Mouse (Mus musculus) limb, embryonic 11.5 days (tissue): Measurements from ENCODE around the gene Lonrf2. TPM values are rescaled to one million over a fixed set of nuclear protein-coding genes. Genes with fewer than 3 reads are reported as not detected.
A peak's percentile ranks its signal among the peaks of the same experiment; 100 is the strongest.

ENCODE experiments used
- ATAC-seq: fragments of 200-750 bp; cut with Nextera tagmentation; 2 replicates; pipeline ENCODE4 v1.8.0; 2017; ENCODE audit warnings: low read depth; ENCODE audit not compliant: insufficient number of reproducible peaks, low FRiP score, low TSS enrichment
- DNase-seq: peaks from one replicate; pipeline ENCODE4 v3.0.0-alpha.2; 2015; ENCODE audit warnings: low spot score
- H3K27ac ChIP-seq: fragments of 300-500 bp; sonication (generic); replicated peaks from 2 replicates; pipeline ENCODE4 v1.5.1; 2014; ENCODE audit warnings: low read depth, mild to moderate bottlenecking, low read length
- H3K27me3 ChIP-seq: fragments of 300-500 bp; sonication (generic); 2 replicates; pipeline ENCODE4 v1.6.1; 2014; ENCODE audit warnings: mild to moderate bottlenecking, low read length, mixed read lengths; ENCODE audit not compliant: control insufficient read depth, insufficient read depth
- H3K36me3 ChIP-seq: fragments of 300-500 bp; sonication (generic); 2 replicates; pipeline ENCODE4 v1.6.1; 2014; ENCODE audit warnings: mild to moderate bottlenecking, low read length, moderate library complexity, mixed read lengths; ENCODE audit not compliant: control insufficient read depth, insufficient read depth
- H3K4me1 ChIP-seq: fragments of 300-500 bp; sonication (generic); 2 replicates; pipeline ENCODE4 v1.6.1; 2014; ENCODE audit warnings: low read length, mixed read lengths; ENCODE audit not compliant: control insufficient read depth, insufficient read depth
- H3K4me2 ChIP-seq: fragments of 300-500 bp; sonication (generic); 2 replicates; pipeline ENCODE4 v1.6.1; 2014; ENCODE audit warnings: low read depth, mild to moderate bottlenecking, moderate library complexity; ENCODE audit not compliant: severe bottlenecking
- H3K4me3 ChIP-seq: fragments of 300-500 bp; sonication (generic); 2 replicates; pipeline ENCODE4 v1.5.1; 2014; ENCODE audit warnings: low read depth, low read length
- H3K9ac ChIP-seq: fragments of 300-500 bp; sonication (generic); 2 replicates; pipeline ENCODE4 v1.6.1; 2014; ENCODE audit warnings: mild to moderate bottlenecking, low read length
- H3K9me3 ChIP-seq: fragments of 300-500 bp; sonication (generic); 2 replicates; pipeline ENCODE4 v1.6.1; 2016; ENCODE audit warnings: low read length; ENCODE audit not compliant: control insufficient read depth
- whole genome bisulfite sequencing: fragments of 180-500 bp; shearing (Covaris S2); extraction: QIAGEN DNeasy Blood & Tissue Kit; methylation state at CpG from one replicate; pipeline ENCODE4 v1.1.7; 2014; 5-methylcytosine and 5-hydroxymethylcytosine counted together
- polyA plus RNA-seq: library from polyadenylated mRNA; unstranded; fragments of >200 nt; fragmentation: Nextera tagmentation; extraction: Ambion mirVana; gene quantifications from 2 replicates; pipeline ENCODE4 v1.2.1, GENCODE M21; 2014

Gene Lonrf2
- polyA plus RNA-seq, 1 experiment from 2014 or later, result 0.95 TPM

DNA sequence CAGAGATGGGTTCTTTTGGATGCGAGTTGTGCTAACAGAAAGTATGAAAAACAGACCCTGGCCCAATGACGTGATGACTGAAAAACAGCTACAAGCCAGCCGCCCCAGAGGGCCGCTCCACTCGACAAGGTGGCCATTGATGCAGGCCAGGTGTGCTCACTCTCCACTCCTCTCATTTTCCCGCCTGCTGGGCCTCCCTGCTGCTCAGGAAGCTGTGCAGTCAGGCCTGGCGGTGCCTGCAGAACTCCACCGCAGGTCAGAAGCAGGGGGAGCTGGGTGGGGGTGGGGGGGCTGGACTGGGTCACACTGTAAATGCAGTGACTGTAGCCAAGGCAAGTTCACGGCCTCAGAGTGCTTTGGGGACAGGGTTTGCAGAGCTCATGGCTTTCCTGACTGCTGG lies 76.1 kb downstream of the Lonrf2 start:
- WGBS, result 12% methylated on average over 9 of the region's 9 CpGs
- no peaks in the 10 kb centered on the region for H3K27me3 ChIP-seq
- peak overlapping the region; percentile 83 for H3K27ac ChIP-seq
- no peak overlapping the region for H3K4me3 ChIP-seq
- H3K4me1 ChIP-seq, result peaks cover 36% of the 10 kb centered on the region
- H3K9me3 ChIP-seq, result no peaks in the 10 kb centered on the region
- H3K4me2 ChIP-seq, result no peak overlapping the region
- no peaks in the 10 kb centered on the region for H3K36me3 ChIP-seq
- no peak overlapping the region for H3K9ac ChIP-seq
- DNase-seq, result peak; percentile 90
- peak; percentile 91 for ATAC-seq

DNA sequence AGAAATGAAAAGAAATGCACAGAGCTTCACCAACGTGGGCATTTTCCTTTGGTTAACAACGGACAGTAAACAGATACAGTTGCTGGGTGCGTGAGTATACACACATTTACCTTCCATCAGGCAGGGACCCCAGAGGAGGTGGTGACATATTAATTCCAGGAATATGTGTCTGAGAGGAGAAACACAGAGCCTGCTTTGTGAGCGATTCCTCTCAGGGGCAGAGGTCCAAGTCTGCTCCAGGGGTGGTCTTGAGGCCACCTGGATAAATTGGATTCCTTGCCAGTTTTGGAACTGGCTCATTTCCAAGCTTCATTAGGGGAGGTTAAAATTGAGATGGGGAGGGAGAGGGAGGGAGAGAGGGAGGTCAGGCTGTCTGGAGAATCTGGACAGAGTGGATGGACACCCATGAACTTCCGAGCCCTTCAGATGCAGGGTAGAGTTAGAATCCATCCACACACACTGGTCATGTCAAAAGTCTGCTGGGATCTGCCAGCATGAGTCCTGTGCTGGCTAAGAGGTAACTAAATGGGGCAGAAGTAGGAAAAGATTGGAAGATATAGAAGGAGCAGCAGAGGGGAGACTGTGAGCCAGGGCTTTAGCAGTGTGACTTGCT lies 78.6 kb downstream of the Lonrf2 start:
- DNase-seq (peak; percentile 80), ATAC-seq (peak; percentile 76)
- H3K9me3 ChIP-seq, result no peaks in the 10 kb centered on the region
- no peaks in the 10 kb centered on the region for H3K36me3 ChIP-seq
- H3K9ac ChIP-seq, result no peak overlapping the region
- H3K4me1 ChIP-seq, result peaks cover 32% of the 10 kb centered on the region
- 29% methylated on average over 5 of the region's 5 CpGs for WGBS
- no peaks in the 10 kb centered on the region for H3K27me3 ChIP-seq
- peak overlapping the region; percentile 83 for H3K27ac ChIP-seq
- H3K4me3 ChIP-seq, result no peak overlapping the region
- H3K4me2 ChIP-seq, result no peak overlapping the region

DNA sequence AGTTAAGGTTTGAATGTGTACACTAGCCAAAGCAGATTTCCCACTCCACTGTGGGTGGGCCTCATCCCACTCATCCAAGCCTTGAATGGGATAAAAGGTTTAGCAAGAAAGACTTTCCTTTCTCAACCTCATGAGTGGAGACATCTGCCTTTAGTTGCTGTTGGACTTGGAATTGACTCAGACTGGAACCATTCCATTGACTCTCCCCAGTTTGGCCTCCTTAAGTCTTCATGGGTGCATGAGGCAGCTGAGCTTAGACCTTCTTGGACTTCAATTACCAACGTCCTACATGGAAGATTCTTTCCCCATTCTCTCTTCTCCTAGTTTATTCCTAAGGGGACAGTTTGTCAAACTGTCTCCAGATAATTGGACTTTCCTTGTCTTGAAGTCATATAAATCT lies 92.6 kb downstream of the Lonrf2 start:
- H3K4me2 ChIP-seq, result no peak overlapping the region
- no peaks in the 10 kb centered on the region for H3K9me3 ChIP-seq
- no peak overlapping the region for H3K4me3 ChIP-seq
- H3K27me3 ChIP-seq, result no peaks in the 10 kb centered on the region
- DNase-seq, result no peak
- H3K36me3 ChIP-seq, result no peaks in the 10 kb centered on the region
- H3K4me1 ChIP-seq, result no peaks in the 10 kb centered on the region
- whole genome bisulfite sequencing, result 56% methylated on average over 1 of the region's 1 CpGs
- no peak for ATAC-seq
- H3K9ac ChIP-seq, result no peak overlapping the region
- H3K27ac ChIP-seq, result no peak overlapping the region

Other genes starting within 250 kb of the Lonrf2 start
- gene Aff3, start 171.8 kb downstream of the Lonrf2 start, polyA plus RNA-seq, result 43.9 and 46.8 TPM in 2 replicates
- 10.8 and 13.9 TPM in 2 replicates for gene Chst10, start 61.5 kb upstream of the Lonrf2 start, polyA plus RNA-seq
- not detected in 2 replicates for gene Nms, start 102.4 kb upstream of the Lonrf2 start, polyA plus RNA-seq
- gene Pdcl3, start 148.9 kb upstream of the Lonrf2 start, polyA plus RNA-seq, result 148 and 149 TPM in 2 replicates